Mouse (Mus musculus) neural tube, embryonic 14.5 days (tissue): Measurements from ENCODE around the gene Asz1. TPM values are rescaled to one million over a fixed set of nuclear protein-coding genes. Genes with fewer than 3 reads are reported as not detected.

ENCODE experiments used
- ATAC-seq: fragments of 200-750 bp; cut with Nextera tagmentation; 2 replicates; pipeline ENCODE4 v1.8.0; 2017; ENCODE audit warnings: low read depth, mild to moderate bottlenecking, moderate TSS enrichment, moderate library complexity
- H3K27ac ChIP-seq: fragments of 300-500 bp; sonication (generic); 2 replicates; pipeline ENCODE4 v1.5.1; 2014; ENCODE audit warnings: low read depth, mild to moderate bottlenecking, control low read depth, low read length, moderate library complexity, mixed read lengths
- H3K27me3 ChIP-seq: fragments of 300-500 bp; sonication (generic); 2 replicates; pipeline ENCODE4 v1.6.1; 2014; ENCODE audit warnings: low read length; ENCODE audit not compliant: control insufficient read depth, insufficient read depth
- H3K36me3 ChIP-seq: fragments of 300-500 bp; sonication (generic); 2 replicates; pipeline ENCODE4 v1.6.1; 2014; ENCODE audit warnings: low read length, mixed read lengths; ENCODE audit not compliant: control insufficient read depth, insufficient read depth
- H3K4me1 ChIP-seq: fragments of 300-500 bp; sonication (generic); 2 replicates; pipeline ENCODE4 v1.6.1; 2014; ENCODE audit warnings: low read length; ENCODE audit not compliant: control insufficient read depth, insufficient read depth
- H3K4me2 ChIP-seq: fragments of 300-500 bp; sonication (generic); 2 replicates; pipeline ENCODE4 v1.6.1; 2014; ENCODE audit warnings: mild to moderate bottlenecking, low read depth, low read length, control low read depth
- H3K4me3 ChIP-seq: fragments of 300-500 bp; sonication (generic); 2 replicates; pipeline ENCODE4 v1.5.1; 2014; ENCODE audit warnings: low read depth, low read length, control low read depth, mixed read lengths
- H3K9ac ChIP-seq: fragments of 300-500 bp; sonication (generic); replicated peaks from 2 replicates; pipeline ENCODE4 v1.6.1; 2014; ENCODE audit warnings: low read depth, mild to moderate bottlenecking, control low read depth, low read length, mixed read lengths
- H3K9me3 ChIP-seq: fragments of 300-500 bp; sonication (generic); 2 replicates; pipeline ENCODE4 v1.6.1; 2016; ENCODE audit warnings: low read length; ENCODE audit not compliant: control insufficient read depth
- WGBS: fragments of 180-500 bp; shearing (Covaris S2); extraction: QIAGEN DNeasy Blood & Tissue Kit; methylation state at CpG from one replicate; pipeline ENCODE4 v1.1.7; 2014; 5-methylcytosine and 5-hydroxymethylcytosine counted together
- polyA plus RNA-seq: library from polyadenylated mRNA; unstranded; fragments of >200 nt; fragmentation: Nextera tagmentation; extraction: Ambion mirVana; gene quantifications from 2 replicates; pipeline ENCODE4 v1.2.1, GENCODE M21; 2014

Gene Asz1
- not detected in 2 replicates for polyA plus RNA-seq

DNA sequence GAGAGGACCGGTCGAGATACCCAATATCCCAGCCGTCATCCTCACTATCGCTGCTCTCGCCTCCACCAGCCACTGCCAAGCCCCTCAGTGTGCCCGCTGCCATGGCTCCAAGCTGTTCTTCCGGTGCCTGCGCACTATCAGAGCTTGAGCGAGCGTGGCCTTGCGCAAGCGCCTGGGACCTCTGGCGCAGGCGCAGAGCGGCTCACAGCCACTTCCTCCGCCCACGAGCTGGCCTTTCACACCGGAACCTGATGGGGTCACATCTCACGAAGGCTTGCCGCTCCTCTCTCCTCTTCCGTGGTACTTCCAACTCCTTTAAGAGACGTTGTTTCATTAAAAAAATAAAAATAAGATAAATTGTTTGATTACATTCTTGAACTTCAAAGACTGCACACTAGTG, at the start of gene Asz1:
Asz1 (minus strand) TSS at position 128 of the 400 bp plus-strand sequence.
- no peak for ATAC-seq
- Histone ChIP-seq H3K9ac (no peak within 1 kb of the TSS), H3K4me2 (no peak within 1 kb of the TSS), H3K4me3 (no peak within 1 kb of the TSS), H3K9me3 (no peaks in the 10 kb centered on the region), H3K36me3 (no peaks in the 10 kb centered on the region), H3K27me3 (no peaks in the 10 kb centered on the region), H3K4me1 (no peaks in the 10 kb centered on the region), H3K27ac (no peak within 1 kb of the TSS)
- WGBS: 96% methylated on average over 22 of the region's 22 CpGs

DNA sequence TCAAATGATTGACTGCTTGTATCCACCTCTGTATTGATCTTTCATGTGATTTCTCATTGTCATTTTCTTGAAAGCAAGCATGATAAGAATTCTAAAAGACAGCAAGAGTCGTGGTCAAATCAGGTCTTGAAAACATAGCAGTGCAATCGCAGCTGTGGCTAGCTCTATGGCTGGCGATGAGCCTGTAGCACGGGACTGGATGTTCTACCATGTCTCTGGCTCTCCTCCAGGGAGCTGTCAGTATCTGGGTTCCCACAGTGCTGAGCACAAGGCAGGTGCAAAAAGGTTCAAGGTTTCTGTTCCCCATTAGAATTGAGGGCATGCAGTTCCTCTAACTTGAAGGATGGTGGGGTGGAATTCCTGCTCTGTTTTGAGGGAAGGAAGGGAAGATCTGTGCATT, 44.2 kb upstream of the Asz1 start:
- no peak overlapping the region for H3K4me3 ChIP-seq
- H3K4me1 ChIP-seq: no peaks in the 10 kb centered on the region
- H3K9ac ChIP-seq: no peak overlapping the region
- no peaks in the 10 kb centered on the region for H3K27me3 ChIP-seq
- no peaks in the 10 kb centered on the region for H3K36me3 ChIP-seq
- WGBS: 74% methylated on average over 4 of the region's 4 CpGs
- no peak for ATAC-seq
- no peak overlapping the region for H3K4me2 ChIP-seq
- H3K27ac ChIP-seq: no peak overlapping the region
- H3K9me3 ChIP-seq: no peaks in the 10 kb centered on the region

DNA sequence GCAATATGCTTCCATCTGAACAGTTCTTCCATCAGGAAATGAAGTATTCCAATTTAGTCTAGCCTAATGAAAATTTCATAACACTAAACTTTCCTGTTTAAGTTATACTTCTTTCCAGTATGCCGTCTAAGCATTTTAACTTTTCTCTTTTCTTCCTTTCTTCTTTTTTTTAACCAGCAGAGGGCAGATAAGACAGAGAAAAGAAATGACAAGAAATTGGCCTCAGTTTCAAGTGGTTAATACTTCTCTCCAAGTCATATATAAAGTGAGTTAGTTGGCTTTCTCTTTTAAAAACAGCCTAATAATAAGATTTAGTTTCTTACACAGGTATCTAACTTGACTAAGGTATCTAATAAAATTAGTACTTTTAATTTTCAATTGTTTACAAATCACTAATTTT, 26.4 kb upstream of the Asz1 start:
- H3K36me3 ChIP-seq: no peaks in the 10 kb centered on the region
- H3K27me3 ChIP-seq: no peaks in the 10 kb centered on the region
- 60% methylated on average over 1 of the region's 1 CpGs for WGBS
- no peak overlapping the region for H3K4me3 ChIP-seq
- H3K4me1 ChIP-seq: no peaks in the 10 kb centered on the region
- H3K4me2 ChIP-seq: no peak overlapping the region
- no peak overlapping the region for H3K9ac ChIP-seq
- no peak overlapping the region for H3K27ac ChIP-seq
- ATAC-seq: no peak
- H3K9me3 ChIP-seq: no peaks in the 10 kb centered on the region

DNA sequence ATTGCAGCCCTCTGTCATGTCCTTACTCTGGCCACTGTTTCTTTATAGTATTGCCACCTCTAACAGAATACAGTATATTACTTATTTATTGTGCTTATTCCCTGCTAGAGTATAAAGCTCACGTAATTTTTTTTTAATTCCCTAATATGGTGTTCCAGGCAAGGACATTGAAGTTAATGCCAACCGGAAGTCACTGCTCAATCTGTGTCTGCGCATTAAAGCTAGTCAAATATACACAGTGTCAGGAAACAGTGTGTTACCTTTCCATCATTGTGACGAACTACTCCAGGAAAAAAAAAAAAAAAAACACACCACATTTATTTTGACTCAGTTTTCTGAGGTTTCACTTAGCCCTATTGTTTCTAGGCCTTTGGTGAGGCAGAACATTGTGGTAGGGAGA, 19.2 kb upstream of the Asz1 start:
- WGBS: 90% methylated on average over 4 of the region's 4 CpGs
- Histone ChIP-seq H3K4me2 (no peak overlapping the region), H3K36me3 (no peaks in the 10 kb centered on the region), H3K27me3 (no peaks in the 10 kb centered on the region), H3K4me1 (no peaks in the 10 kb centered on the region), H3K9ac (no peak overlapping the region), H3K27ac (no peak overlapping the region), H3K4me3 (no peak overlapping the region), H3K9me3 (no peaks in the 10 kb centered on the region)
- ATAC-seq: no peak

DNA sequence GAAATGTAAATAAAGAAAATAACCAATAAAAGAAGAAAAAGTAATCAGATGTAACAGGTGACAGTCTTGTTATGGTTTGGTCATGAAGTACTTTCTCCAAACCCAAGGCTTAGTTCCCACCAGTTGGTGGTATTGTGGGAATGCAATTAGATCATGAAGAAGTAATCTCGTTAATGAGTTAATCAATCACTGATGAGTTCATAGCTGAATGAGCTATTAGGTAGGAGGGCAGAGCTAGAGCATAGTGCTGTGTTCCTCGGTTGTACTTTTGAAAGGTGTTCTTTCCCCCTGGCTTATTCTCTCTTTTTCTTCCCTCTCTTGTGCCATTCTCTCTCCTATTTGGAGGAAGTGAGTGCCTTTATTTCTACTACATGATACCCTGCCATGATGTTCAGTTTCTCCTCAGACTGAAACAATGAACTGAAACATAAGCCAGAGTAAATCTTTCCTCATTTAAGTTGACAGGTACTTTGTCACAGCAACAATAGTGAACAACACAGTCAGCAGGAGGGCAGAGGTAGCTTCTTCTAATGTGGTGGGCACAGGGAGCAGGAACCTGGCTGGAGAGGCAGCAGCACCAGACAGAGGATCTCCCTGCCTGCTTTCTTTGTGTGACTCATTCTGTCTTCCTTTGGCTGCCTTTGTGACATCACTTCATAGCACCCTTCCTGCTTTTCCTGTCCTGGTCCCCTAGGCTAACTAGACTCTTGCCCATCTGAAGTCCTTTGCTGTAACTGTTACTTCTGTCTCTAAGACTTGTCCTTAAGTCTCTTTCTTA, 18.5 kb upstream of the Asz1 start:
- Histone ChIP-seq H3K27me3 (no peaks in the 10 kb centered on the region), H3K4me3 (no peak overlapping the region), H3K9me3 (no peaks in the 10 kb centered on the region), H3K4me1 (no peaks in the 10 kb centered on the region), H3K4me2 (no peak overlapping the region), H3K9ac (no peak overlapping the region), H3K27ac (no peak overlapping the region), H3K36me3 (no peaks in the 10 kb centered on the region)
- 45% methylated on average over 2 of the region's 2 CpGs for WGBS
- no peak for ATAC-seq

DNA sequence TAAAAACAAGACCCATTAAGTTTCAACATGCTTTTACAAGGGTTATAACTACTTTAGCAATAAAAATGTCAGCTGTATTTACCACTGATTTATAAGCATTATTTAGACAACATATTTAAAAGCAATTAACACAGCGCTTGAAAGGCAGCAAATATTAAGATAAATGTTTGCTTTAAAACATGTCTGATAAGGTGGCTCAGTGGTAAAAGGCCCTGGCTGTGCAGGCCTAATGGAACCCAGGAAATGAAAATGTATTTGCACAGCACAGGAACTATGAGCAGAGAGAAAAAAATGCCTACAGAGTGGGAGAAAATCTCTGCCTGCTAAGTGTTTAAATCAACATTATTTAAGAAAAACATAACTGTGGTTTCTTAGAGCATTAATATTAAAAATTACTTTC, 12.0 kb downstream of the Asz1 start:
- WGBS: 72% methylated on average over 1 of the region's 1 CpGs
- Histone ChIP-seq H3K27ac (no peak overlapping the region), H3K4me3 (no peak overlapping the region), H3K4me1 (no peaks in the 10 kb centered on the region), H3K9me3 (no peaks in the 10 kb centered on the region), H3K27me3 (no peaks in the 10 kb centered on the region), H3K4me2 (no peak overlapping the region), H3K36me3 (no peaks in the 10 kb centered on the region), H3K9ac (no peak overlapping the region)
- no peak for ATAC-seq

DNA sequence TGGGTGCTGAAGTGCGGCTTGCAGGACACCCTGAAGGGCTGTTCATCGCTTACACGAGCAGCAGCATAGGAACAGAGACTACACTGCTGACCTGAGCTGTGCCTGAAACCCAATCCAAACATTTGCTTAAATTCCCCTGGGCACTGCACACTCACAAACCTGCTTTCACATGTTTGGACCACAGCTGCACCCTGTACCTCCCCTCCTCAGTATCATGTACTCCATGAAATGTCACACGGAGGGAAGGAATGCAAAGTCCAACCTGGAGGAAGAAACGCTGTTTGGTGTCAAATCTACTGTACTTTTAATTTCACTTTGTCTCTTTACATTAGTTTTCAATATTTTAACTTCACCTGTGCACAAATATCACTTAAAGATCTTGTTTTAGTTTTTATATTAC, 19.8 kb downstream of the Asz1 start:
- Histone ChIP-seq H3K9ac (no peak overlapping the region), H3K4me1 (no peaks in the 10 kb centered on the region), H3K4me3 (no peak overlapping the region), H3K4me2 (no peak overlapping the region), H3K36me3 (no peaks in the 10 kb centered on the region), H3K27me3 (no peaks in the 10 kb centered on the region), H3K9me3 (no peaks in the 10 kb centered on the region), H3K27ac (no peak overlapping the region)
- WGBS: 90% methylated on average over 5 of the region's 5 CpGs
- no peak for ATAC-seq

DNA sequence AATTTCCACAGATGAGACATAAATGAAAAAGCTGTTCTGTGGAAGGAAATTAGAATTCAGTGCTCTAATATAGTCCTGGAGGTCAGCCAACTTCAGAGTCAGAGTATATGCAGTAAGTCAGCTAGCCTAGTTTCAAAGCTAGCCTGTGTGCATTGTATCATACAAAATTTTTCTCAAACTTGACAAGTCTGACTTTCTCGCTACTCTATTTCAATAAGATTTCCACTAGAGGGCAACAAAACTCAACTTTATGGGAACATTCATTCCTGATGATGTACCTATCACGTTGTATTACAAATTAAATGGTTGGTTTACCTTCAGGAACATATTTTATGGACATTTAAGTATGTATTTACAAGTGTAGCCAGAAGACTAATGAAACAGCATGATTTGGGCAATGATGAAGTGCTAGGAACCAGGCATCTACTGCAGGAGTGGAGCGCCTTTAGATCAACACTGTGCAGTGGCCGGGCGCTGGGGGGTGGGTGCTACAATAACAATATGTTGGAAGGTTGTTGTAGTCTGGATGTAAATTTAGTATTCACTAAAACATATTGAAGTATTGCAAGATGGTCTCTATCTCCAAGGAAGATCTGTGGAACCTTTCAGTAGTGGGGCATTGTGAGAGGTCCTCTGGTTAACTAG, 21.6 kb downstream of the Asz1 start:
- ATAC-seq: 0 out of 2 replicates have a peak, but pooled peaks have one; percentile 51
- Histone ChIP-seq H3K4me3 (no peak overlapping the region), H3K4me2 (no peak overlapping the region), H3K9ac (no peak overlapping the region), H3K36me3 (no peaks in the 10 kb centered on the region), H3K9me3 (no peaks in the 10 kb centered on the region), H3K27me3 (no peaks in the 10 kb centered on the region), H3K27ac (no peak overlapping the region), H3K4me1 (no peaks in the 10 kb centered on the region)
- WGBS: 59% methylated on average over 5 of the region's 5 CpGs

DNA sequence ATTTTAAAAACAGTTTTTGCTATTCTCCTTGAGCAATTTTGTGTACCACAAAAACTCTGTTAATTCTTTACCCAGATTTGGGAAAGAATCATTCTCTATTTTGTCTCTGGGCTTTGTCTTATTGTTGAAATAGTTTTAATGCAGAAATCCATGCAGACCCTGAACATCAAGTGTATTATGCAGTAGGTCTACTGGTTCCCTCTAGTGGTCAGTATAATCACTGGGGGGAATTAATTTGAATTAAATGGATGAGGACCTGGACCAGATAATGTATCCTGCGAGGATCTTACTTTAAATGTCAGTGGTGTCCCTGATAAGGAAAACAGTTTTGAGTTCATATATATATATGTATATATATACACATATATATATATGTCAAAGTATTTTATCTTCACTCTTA, 30.2 kb downstream of the Asz1 start:
- H3K4me2 ChIP-seq: no peak overlapping the region
- no peak overlapping the region for H3K4me3 ChIP-seq
- H3K36me3 ChIP-seq: no peaks in the 10 kb centered on the region
- no peak overlapping the region for H3K27ac ChIP-seq
- H3K9me3 ChIP-seq: no peaks in the 10 kb centered on the region
- no peak overlapping the region for H3K9ac ChIP-seq
- 44% methylated on average over 1 of the region's 1 CpGs for WGBS
- ATAC-seq: peak; percentile 54; the same call in 1 of the 2 replicates
- no peaks in the 10 kb centered on the region for H3K27me3 ChIP-seq
- H3K4me1 ChIP-seq: no peaks in the 10 kb centered on the region
